Mouse (Mus musculus): ENCODE results near the gene 2810408A11Rik.

The 2810408A11Rik gene

GRCm38 (mm10) chr11:69912716-69913530, 12.1 kb upstream of the 2810408A11Rik start:
- DNase-seq, result no peak

- no peak for DNase-seq
These were observed 10.9 kb upstream of the 2810408A11Rik start for GRCm38 (mm10) chr11:69911701-69912100.

GRCm38 (mm10) chr11:69910781-69911560, 10.2 kb upstream of the 2810408A11Rik start:
- DNase-seq, result no peak

GRCm38 (mm10) chr11:69910177-69910576, 9.4 kb upstream of the 2810408A11Rik start:
- no peak for DNase-seq

- DNase-seq, result no peak
These were observed 8.4 kb upstream of the 2810408A11Rik start for GRCm38 (mm10) chr11:69909174-69909573.

- DNase-seq, result no peak
These were observed 7.9 kb upstream of the 2810408A11Rik start for GRCm38 (mm10) chr11:69908645-69909044.

- DNase-seq, result no peak
These were observed 3.5 kb upstream of the 2810408A11Rik start for GRCm38 (mm10) chr11:69904311-69904710.

GRCm38 (mm10) chr11:69902972-69903371, 2.2 kb upstream of the 2810408A11Rik start:
- no peak for DNase-seq

- no peak for DNase-seq
These were observed 1.2 kb upstream of the 2810408A11Rik start for GRCm38 (mm10) chr11:69901993-69902392.

GRCm38 (mm10) chr11:69901406-69901846, 639 bp upstream of the 2810408A11Rik start:
- DNase-seq, result peak; percentile 93

GRCm38 (mm10) chr11:69899870-69900269, 917 bp downstream of the 2810408A11Rik start:
- peak; percentile 33 for DNase-seq

GRCm38 (mm10) chr11:69895291-69895690, 5.5 kb downstream of the 2810408A11Rik start, which contains the start of gene Acap1:
Acap1 (minus strand) TSS chr11:69895539.
- DNase-seq, result peak; percentile 83

- DNase-seq, result peak; percentile 92
These were observed 6.1 kb downstream of the 2810408A11Rik start for GRCm38 (mm10) chr11:69894671-69895070.

GRCm38 (mm10) chr11:69891482-69891881, 9.3 kb downstream of the 2810408A11Rik start:
- no peak for DNase-seq

- DNase-seq, result no peak
These were observed 13.7 kb downstream of the 2810408A11Rik start for GRCm38 (mm10) chr11:69886907-69887635.

- no peak for DNase-seq
These were observed 16.1 kb downstream of the 2810408A11Rik start for GRCm38 (mm10) chr11:69884663-69885062.

GRCm38 (mm10) chr11:69884240-69884639, 16.5 kb downstream of the 2810408A11Rik start:
- DNase-seq, result no peak

GRCm38 (mm10) chr11:69883527-69884151, 17.1 kb downstream of the 2810408A11Rik start:
- no peak for DNase-seq

- peak; percentile 72 for DNase-seq
These were observed 17.7 kb downstream of the 2810408A11Rik start for GRCm38 (mm10) chr11:69883066-69883465.

- no peak for DNase-seq
These were observed 18.8 kb downstream of the 2810408A11Rik start for GRCm38 (mm10) chr11:69881787-69882670.

- DNase-seq, result peak; percentile 75
These were observed 19.8 kb downstream of the 2810408A11Rik start, which contains the start of gene Kctd11 for GRCm38 (mm10) chr11:69880853-69881603. Kctd11 (minus strand) TSS chr11:69881406.

All from thymus, postnatal 25 days (tissue).